Mouse (Mus musculus) E14TG2a.4 (cell line): ENCODE results near the gene Pdgfd.

Experiments used
- CTCF ChIP-seq: conservative IDR thresholded peaks from 2 replicates; pipeline ENCODE4 v1.5.1; 2014; ENCODE audit warnings: low read length
- NANOG ChIP-seq: IDR thresholded peaks from 2 replicates; pipeline ENCODE4 v1.6.1; 2014; ENCODE audit warnings: borderline replicate concordance, low read length, mixed read lengths
- POU5F1 ChIP-seq: IDR thresholded peaks from 2 replicates; pipeline ENCODE4 v1.6.1; 2014; ENCODE audit warnings: low read length, borderline replicate concordance

DNA sequence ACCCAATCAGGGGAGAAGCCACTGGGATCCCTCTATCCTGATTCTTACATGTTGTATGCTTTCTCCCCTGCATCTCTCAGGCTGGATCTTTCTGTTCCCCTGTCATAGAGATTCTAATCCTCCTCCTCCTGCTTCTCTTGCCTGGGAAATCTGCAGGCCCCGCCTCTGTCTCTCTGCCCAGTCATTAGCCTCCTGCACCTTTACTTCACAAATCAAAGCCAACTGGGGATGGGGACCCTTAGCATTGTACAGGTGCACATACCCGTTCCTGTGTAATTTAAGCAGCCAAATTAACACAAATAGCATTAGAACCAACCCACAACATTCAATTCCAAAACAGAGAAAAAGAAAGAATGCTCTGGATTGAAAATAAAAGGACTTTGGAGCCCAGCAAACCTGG is 176.1 kb downstream of the Pdgfd start:
- TF ChIP-seq CTCF (no peak), NANOG (no peak), POU5F1 (no peak)
